Mouse (Mus musculus) T-helper 1 cell (primary cell): ENCODE measurements around the gene Slc51b.

Experiments used
- in situ Hi-C: fragments of 300-600 bp; cut with MboI, MseI; formaldehyde crosslinking; loops from one replicate; pipeline ENCODE4 v1.15.1; 2025; ENCODE audit warnings: high pct_unique_total_duplicates

Slc51b gene

DNA sequence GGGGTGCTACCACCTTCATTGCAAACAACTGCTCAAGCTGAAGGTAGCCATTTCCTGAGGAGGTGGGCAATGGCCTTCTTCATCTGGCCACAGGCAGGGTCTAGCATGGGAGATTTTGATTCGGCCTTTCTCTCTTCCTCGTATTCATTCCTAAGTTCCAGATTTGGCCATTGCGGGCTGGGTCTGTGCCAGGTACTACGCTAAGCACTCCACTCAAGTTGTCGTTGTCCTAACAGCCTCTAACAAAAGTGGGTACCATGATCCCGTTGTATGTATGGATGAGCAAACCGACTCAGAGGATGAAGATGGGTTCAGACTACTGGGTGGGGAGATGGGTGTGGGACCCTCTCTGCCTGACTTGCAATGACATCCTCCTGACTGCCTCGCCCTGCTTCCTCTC is 12.4 kb downstream of the Slc51b start:
- in situ Hi-C loops: no loop called here

DNA sequence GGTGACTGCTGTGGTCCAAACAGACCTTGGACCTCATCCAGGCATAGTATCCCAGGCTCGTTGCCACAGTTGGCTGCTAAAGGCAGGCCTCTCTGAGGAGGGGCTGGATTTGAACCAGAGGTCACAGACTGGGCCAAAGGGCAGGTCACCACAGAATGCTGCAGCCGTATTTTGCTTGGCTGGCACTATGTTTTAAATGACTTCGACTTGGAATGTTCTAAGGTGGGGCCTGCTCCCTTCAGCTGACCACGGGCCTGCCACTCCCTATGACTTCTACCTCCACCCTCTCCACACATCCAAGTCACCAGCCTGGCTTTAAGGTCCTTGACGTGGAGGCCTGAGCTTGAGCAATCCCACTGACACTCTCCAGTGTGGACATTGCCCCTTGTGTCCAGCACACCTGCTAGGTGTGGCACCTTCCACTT is 13.9 kb downstream of the Slc51b start:
- in situ Hi-C loops: no loop called here

DNA sequence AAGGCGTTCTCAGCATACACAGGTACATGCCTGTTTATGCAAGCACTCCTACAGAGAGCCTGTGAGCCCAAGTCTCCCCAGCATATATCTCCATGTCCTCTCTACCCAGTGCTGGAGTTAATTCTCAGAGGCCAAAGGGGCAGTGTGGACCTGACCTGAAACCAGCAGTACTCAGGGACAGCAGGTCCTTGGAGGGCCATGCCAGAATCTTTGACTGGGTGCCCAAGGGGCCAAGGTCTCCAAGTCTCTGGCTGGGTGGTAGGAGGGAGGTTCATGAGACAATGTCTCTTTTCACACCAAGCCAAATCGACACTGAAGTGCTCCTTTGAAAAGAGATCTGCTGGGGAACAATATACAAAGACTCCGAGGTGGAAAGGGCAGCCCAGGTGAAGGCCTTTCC is 14.9 kb downstream of the Slc51b start:
- in situ Hi-C loops: no loop called here

DNA sequence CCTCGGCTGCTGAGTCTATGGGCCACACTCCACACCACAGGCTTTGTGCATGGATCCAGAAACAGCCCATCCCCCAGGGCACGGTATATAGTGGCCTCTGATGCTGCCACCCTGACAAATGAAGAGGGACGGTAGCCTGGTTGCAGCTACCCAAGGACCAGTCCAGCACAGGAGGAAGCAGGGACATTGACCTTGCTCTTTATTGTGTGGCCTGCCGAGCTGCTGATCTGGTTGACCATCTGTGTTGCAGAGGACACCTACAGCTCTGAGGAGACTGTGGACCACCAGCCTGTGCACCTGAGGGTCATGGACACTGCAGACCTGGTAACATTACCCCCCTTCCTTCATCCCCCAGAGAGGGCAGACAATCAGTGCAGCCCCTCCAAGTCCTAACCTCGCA is 15.4 kb downstream of the Slc51b start:
- in situ Hi-C loops: no loop called here

DNA sequence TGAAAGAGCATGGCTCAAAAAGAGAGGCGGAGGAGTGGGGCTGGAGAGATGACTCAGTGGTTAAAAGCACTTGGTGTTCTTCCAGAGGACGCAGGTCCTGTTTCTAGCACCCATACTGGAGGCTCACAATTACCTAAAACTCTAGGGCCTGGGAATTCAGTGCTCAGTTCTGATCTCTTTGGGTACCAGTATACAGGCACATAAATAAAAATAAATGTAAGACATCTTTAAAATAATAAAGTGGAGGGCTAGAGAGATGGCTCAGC is 17.6 kb downstream of the Slc51b start:
- in situ Hi-C loops: no loop called here

DNA sequence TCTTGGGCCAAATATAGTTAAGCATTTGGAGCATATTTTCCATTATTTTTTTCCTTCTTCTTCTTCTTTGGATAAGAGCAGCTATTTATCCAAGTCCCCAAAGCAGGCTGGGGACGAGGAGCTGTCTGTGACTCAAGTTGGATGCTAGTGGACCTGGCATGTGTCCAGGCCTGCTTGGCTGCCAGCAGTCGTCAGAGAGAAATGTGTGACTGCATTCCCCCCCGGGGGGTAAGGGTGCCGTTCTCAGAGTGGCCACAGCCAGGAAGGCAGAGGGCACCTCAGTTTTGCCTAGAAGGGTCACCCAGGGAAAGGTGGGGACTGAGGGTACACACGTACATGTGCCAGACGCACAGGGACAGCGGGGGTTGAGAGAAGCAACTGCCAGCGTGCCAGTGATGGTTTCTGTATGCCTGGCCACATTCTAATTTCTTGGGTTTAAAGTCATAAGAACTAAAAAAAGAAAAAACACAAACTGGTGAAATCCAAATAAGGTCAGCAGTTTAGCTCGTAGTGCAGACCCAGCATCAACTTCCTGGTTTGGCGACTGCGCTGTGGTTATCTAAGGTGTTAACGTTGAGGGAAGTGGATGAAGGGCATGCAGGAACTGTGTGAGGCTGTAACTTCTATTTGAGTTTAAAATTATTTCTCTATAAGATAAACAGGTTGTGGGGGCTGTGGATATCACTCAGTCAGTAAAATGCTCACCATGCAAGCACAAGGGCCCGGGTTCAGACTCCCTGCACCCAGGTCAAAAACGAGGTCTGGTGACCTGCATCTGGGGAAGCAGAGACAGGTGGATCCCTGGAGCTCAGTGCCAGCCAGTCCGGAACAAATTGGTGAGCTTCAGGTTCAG is 18.2 kb downstream of the Slc51b start:
- in situ Hi-C loops: no loop called here

DNA sequence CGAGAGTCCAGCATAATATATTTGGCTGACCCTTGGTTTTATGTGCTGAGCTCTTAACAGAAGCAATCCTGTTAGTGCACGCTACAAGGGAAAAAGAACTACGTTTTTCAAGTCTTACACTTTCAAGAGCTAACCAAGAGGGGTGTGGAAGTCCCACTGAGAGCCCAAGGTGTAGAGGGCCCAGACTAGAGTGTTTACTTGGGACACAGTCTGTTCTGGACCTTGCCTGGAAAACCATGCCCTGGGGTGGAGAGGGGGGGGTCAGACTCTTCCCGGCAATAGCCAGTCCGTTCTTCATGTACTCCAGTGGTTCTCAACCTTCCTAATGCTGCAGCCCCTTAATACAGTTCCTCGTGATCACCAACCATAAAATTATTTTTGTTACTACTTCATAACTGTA is 22.8 kb downstream of the Slc51b start:
- in situ Hi-C loops: no loop called here

DNA sequence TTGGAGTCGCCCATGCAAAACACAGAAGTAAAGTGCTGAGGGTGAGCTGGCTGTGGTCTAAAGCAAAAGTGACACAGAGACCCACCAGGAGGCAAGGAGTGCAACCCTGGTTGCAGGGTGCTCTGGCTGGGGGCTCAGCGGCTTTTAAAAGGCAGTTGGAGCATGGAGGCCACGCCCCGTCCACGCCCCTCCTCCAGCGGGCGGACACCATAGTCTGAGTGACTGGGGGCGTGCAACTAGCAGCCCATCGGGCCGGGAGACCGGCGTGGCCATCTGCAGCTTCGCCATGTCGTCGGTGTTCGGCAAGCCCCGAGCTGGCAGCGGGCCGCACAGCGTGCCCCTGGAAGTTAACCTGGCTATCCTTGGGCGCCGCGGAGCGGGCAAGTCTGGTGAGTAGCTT is 24.5 kb downstream of the Slc51b start, which contains the start of gene Rasl12:
Gene Rasl12, plus strand, starts transcription at position 228 of the 400 bp plus-strand sequence.
- in situ Hi-C loops: no loop called here

DNA sequence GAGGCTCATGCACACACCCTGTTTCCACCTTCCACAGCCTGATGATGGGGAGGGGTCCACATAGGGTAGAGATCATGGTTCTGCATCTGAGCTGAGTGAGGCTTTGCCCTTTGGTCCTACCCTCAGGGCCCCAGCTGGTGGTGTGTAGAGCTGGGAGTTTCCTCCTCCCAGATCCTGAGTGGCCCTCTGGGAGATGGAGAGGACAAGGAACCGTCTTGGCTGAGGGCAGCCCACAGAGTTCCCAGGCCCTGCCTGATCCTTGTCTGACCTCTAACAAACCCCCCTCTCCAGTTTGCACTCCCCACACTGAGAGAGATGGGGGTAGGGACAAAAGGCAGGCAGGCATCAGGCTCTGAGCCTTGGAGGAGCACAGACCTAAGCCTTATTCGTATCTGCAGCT is 28.4 kb downstream of the Slc51b start:
- in situ Hi-C loops: loop anchor here (5.0 kb wide), 1 partner anchor 38 kb away; no protein-coding TSS in a partner anchor

DNA sequence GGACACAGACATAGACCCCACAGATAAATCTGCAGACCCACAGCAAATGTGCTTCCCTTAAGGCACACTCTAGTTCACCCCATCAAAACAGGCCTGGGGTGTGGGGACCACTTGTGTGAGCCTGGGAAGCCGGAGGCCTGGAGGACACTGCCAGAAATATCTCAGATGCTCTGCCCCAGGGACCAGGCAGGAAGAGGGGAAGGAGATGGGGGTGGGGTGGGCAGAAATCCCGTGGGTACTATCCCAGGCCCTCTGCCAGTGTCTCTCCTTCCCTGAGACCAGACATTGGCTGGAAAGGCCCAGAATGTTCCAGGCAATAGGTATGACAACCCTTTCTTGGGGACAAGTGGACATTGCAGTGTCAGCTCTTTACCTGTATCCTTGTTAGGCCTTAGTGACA is 29.1 kb downstream of the Slc51b start:
- in situ Hi-C loops: loop anchor here (5.0 kb wide), 1 partner anchor 39 kb away; no protein-coding TSS in a partner anchor

DNA sequence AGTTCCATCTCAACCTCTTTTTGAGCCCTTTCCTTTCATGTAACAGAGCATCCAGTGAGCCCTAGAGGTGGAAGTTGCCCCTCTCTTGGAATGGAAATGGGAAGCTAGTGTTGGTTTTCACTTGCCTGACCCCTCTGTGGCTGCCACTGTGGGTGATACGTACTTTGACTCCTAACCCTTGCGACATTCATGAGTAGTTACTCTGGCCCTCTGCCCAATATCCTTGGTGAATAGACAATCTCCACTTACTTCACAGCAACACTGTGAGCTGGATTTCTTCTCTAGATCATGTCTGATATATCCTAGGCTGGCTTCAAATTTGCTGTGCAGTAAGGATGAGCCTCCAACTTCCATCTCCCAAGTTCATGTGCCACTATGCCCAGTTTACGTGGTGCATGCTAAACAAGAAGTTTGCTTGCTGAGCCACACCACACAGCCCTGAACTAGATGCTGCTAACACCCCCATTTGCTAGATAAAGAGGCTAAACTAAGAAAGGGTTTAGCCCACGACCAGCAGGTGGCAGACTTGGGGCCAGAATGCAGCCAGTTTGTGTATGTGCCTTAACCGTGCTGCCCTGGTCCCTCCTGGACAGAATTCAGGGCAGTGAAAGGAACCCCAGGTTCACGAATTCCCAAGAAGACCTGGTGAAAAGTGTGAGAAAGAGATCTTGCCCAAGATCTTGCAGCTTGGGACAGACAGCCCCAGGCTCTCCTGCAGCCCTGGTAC is 30.0 kb downstream of the Slc51b start:
- in situ Hi-C loops: loop anchor here (5.0 kb wide), 1 partner anchor 40 kb away; no protein-coding TSS in a partner anchor

DNA sequence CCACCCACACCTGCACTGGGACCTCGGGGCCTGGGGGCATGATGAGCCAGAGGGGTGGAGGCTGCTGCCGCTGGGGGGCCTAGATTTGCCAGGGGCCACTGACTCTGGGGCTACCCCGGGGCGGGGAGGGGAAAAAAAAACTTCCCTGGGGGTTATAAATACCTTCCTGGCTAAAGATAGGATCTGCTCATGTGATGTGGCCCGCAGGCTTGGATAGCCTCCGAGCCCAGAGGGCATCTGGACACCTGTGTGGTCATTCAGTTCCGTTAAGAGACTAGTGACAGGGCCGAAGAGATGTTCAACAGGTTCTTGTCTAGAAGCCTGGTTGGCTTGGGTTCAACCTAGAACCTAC is 31.2 kb downstream of the Slc51b start, which contains the start of gene Kbtbd13:
Gene Kbtbd13, minus strand, starts transcription at position 40 of the 352 bp plus-strand sequence.
- in situ Hi-C loops: loop anchor here (5.0 kb wide), 1 partner anchor 41 kb away; no protein-coding TSS in a partner anchor

DNA sequence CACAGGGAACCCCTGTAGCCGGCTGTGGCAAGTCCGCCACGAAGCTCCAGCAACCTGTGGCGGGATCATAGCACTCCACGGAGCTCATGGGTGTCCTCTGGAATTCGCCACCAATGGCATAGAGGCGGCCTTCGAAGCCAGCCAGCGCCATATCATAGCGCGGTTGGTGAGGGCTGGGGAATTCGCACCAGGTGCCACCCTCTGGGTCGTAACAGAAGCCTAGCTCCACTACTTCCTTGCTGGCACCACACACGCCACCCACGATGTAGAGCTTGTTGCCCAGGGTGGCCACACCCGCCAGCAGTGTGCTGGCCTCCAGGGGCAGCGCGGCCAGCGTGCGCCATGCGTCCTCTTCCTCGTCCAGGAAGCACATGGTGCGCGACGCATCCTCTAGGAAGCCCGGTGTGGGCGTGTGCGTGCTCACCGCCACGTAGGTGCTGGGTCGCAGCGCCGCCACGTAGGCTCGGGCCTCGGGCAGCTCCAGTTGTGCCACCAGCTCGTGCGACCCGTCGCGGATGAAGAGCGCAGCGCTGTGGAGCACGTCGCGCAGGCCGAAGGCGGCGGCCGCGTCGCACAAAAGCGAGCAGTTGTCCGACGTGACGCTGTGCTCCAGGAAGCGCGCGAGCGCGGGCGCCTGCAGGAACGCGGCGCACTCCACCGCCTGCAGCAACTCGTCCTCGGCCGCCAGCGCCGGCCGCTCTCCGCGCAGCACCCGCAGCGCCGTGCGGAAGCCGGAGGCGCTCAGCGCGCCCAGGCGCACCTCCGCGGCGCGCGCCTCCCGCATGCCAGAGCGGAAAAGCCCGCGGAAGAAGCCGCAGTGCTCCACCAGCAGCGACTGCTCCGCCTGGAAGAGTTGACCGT is 31.8 kb downstream of the Slc51b start:
- in situ Hi-C loops: loop anchor here (5.0 kb wide), 1 partner anchor 41 kb away; no protein-coding TSS in a partner anchor

DNA sequence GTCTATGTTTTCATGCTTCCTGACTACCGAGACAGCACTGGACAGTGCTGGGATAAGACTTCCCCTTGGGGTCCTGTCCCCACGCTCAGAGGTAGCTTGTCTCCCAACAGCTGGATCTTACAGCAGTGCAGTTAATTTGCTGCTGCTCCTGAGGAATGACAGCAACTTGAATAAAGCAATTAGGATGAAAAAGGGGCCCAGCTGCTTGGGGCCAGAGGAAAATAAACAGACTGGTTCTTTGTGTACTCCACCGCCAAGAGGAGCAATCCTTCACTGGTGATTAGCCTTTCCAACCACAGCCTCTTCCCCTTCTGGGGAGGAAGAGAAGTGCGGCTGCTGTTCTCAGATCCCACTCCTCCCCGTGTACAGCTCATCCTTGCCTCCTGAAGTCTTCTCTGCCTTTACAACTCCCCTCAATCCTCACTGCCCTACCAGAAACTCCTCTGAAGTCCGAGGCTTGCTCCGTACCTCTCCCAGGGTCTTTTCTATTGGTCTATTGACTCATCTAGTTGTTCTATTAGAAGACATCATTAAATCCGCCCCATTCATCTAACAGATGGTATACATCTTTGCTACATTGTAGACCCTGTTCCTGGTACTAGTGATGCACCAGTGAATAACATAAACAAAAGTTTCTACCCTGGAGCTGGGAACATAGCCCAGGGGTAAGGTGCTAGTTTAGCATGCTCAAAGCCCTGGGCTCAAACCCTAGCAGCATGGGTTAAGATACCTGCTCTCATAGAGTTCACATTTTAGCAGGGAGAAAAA is 36.2 kb downstream of the Slc51b start:
- in situ Hi-C loops: no loop called here

DNA sequence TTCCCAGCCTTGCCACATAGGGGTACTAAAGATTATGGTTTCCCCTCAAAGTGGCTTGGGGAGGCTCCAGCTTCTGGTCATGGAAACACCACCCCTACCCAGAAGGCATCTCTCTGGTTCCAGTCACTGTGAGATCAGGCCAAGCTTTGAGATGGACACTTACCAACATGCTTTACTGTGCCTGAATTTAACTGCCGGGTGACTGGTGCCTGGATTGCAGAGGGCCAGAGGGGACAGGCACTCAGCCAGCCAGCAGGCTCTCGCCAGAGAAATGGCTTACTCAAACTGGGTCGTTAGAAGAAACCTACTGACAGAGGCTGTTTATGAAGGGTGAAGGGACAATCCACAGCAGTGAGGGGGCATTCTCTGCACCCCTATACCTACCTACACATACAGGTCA is 38.5 kb downstream of the Slc51b start:
- in situ Hi-C loops: no loop called here

DNA sequence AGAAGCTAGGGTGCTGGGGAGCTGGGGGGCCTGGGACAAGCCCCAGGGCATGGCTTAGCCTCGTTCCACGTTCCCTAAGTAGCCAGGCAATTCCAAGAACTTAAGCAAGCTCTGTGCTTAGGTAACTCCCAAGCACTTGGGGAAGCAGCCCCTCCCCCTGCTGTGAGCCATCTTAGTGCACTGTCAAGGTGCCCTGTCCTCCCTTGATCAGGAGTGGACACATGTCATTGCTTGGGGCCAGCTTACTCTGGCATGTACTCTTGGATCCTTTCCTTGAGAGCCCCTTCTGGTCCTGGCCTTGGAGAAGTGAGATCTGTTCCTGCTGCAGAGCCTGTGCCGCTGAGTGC is 40.0 kb downstream of the Slc51b start:
- in situ Hi-C loops: no loop called here

DNA sequence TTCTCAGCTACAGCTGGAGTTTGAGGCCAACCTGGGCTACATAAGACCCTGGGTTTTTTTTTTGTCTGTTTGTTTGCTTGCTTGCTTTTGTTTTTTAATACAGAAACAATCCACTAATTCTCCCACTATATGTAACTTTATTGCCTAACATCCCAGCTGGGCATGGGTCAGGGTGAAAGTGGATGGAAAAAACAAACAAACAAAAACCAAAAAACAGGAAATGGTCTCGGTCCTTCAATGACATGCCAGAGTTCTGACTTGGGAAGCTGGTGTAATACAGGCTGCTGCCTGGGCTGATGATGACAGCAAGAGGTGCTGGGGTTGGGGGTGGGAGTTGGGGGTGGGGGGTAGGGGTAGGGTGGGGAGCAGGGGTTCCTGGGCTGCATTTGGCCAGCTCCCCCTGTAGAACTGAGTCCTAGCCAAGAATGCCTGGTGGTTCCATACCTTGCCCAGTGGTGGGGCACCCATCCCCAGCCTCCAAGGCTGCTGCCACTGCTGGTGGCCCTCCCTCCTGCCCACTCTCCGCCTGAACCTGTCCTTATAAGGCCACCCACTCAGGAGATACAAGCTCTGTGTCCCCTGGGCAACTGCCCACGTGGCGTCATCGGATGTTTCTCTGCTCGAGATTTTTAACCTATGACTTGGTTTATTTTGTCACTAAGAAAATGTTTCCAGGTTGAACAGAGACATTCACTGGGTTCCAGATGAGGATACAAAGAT is 40.6 kb downstream of the Slc51b start:
- in situ Hi-C loops: no loop called here

DNA sequence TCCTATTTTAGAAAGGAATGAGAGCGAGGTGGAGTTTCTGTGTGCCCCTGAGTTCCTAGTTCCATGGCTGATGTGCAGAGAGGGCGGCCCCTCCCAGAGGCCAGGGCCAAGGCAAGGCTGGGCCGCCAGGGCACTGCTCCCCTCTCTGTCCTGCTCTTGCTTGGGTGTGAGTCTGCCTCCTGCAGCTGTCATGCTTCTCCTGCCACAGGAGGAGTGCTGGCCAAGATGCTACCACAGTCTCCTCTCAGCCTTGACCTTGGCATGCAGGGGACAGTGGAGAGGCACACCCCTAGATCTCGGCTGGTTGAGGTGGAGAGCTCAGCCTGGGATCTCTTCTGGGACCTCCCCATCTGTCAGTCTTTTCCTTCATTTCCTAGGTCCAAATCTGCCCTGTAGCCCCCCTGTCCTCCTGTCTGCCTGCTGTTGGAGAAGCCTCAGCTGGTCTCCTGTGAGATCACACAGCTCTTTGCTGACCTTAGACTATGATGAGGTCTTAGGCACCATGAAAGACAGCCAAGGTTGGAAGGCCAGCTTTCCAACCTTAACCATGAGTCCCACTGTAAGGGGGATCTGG is 41.7 kb downstream of the Slc51b start:
- in situ Hi-C loops: no loop called here

DNA sequence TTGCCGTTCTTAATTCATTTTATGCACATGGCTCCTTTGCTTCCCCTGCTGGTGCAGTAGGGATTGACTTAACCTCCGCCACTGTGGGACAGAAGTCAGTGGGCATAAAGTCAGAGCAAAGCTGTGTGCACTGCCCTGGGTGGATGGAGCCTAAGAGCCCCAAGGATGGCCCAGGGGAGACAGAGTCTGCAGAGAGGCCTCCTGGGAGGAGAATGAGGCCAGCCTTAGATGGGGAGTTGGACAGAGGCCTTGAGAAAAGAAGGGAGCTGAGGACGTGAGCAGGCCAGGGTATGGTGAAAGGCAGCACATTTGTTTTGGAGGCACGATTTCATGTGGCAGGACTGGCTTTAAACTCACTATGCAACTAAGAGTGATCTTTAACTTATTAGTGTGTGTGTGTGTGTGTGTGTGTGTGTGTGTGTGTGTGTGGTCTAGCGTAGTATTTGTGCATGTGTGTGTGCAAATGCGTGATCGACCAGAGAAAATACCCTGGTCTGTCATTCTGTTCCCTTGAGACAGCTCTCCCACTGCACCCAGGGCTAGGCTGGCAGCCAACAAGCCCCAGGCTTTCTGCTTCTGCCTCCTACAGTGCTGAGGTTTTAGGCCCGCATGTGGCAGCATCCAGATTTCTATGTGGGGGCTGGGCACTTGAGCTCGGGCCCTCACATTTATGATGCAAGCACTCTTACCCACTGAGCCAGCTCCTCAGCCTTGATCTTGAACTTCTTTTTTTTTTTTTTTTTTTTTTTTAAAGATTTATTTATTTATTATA is 47.4 kb downstream of the Slc51b start:
- in situ Hi-C loops: no loop called here
